Mouse (Mus musculus): Measurements from ENCODE around the gene Ppp1cc. TPM values are rescaled to one million over a fixed set of nuclear protein-coding genes. Genes with fewer than 3 reads are reported as not detected.
A peak's percentile ranks its signal among the peaks of the same experiment; 100 is the strongest.

The Ppp1cc gene
- total and polyA plus RNA-seq, 3 experiments = 148 to 293 (median 269) TPM

- Histone ChIP-seq H3K27me3 (ENCODE audit: insufficient read depth, low read length) (peaks cover 25% of the 10 kb centered on the region), H3K9me3 (replicated peaks) (peaks cover 3% of the 10 kb centered on the region), H3K4me1 (ENCODE audit: insufficient read depth, low read depth, low read length) (no peaks in the 10 kb centered on the region), H3K36me3 (replicated peaks) (no peaks in the 10 kb centered on the region), H3K4me3 (ENCODE audit: low read depth, low read length) (no peak overlapping the region)
- no peak for TF ChIP-seq GATA1 (IDR thresholded peaks at IDR 0.05; ENCODE audit: borderline replicate concordance, low read length)
- peak; percentile 89 for TF ChIP-seq CTCF (IDR thresholded peaks at IDR 0.05; ENCODE audit: low read depth, low read length)
- peak; percentile 59 for DNase-seq (ENCODE audit: low spot score)
- no peak for ATAC-seq (ENCODE audit: extremely low read depth, insufficient number of reproducible peaks, low FRiP score, poor library complexity, severe bottlenecking)
These were observed 43.9 kb upstream of the Ppp1cc start for GRCm38 (mm10) chr5:122114176-122114575.

- peaks cover 20% of the 10 kb centered on the region for H3K27me3 ChIP-seq (ENCODE audit: insufficient read depth, low read length)
- peaks cover 3% of the 10 kb centered on the region for H3K9me3 ChIP-seq (replicated peaks)
- no peaks in the 10 kb centered on the region for H3K36me3 ChIP-seq (replicated peaks)
- DNase-seq (ENCODE audit: low spot score) (no peak), ATAC-seq (ENCODE audit: extremely low read depth, insufficient number of reproducible peaks, low FRiP score, poor library complexity, severe bottlenecking) (no peak)
- H3K4me3 ChIP-seq (ENCODE audit: low read depth, low read length) = no peak overlapping the region
- no peaks in the 10 kb centered on the region for H3K4me1 ChIP-seq (ENCODE audit: insufficient read depth, low read depth, low read length)
- TF ChIP-seq GATA2 (IDR thresholded peaks at IDR 0.05; ENCODE audit: borderline replicate concordance, low read depth, low read length) (no peak), GATA1 (IDR thresholded peaks at IDR 0.05; ENCODE audit: borderline replicate concordance, low read length) (no peak), TAL1 (conservative IDR thresholded peaks at IDR 0.05; ENCODE audit: low read depth, low read length) (no peak), POLR2AphosphoS5 (IDR thresholded peaks at IDR 0.05; ENCODE audit: insufficient replicate concordance, low read depth, low read length) (no peak), CTCF (IDR thresholded peaks at IDR 0.05; ENCODE audit: low read depth, low read length) (no peak)
These were observed 42.8 kb upstream of the Ppp1cc start for GRCm38 (mm10) chr5:122115266-122115763.

- no peak for ATAC-seq (ENCODE audit: extremely low read depth, insufficient number of reproducible peaks, low FRiP score, poor library complexity, severe bottlenecking)
- H3K9me3 ChIP-seq (replicated peaks) = peaks cover 3% of the 10 kb centered on the region
- TF ChIP-seq GATA1 (IDR thresholded peaks at IDR 0.05; ENCODE audit: borderline replicate concordance, low read length) (no peak), TAL1 (conservative IDR thresholded peaks at IDR 0.05; ENCODE audit: low read depth, low read length) (no peak), POLR2AphosphoS5 (IDR thresholded peaks at IDR 0.05; ENCODE audit: insufficient replicate concordance, low read depth, low read length) (no peak), CTCF (IDR thresholded peaks at IDR 0.05; ENCODE audit: low read depth, low read length) (no peak), GATA2 (IDR thresholded peaks at IDR 0.05; ENCODE audit: borderline replicate concordance, low read depth, low read length) (no peak)
- H3K4me3 ChIP-seq (ENCODE audit: low read depth, low read length) = no peak overlapping the region
- DNase-seq (ENCODE audit: low spot score) = no peak
- H3K4me1 ChIP-seq (ENCODE audit: insufficient read depth, low read depth, low read length) = no peaks in the 10 kb centered on the region
- H3K36me3 ChIP-seq (replicated peaks) = no peaks in the 10 kb centered on the region
- peaks cover 15% of the 10 kb centered on the region for H3K27me3 ChIP-seq (ENCODE audit: insufficient read depth, low read length)
These were observed 41.8 kb upstream of the Ppp1cc start for GRCm38 (mm10) chr5:122116243-122116642.

- TF ChIP-seq CTCF (IDR thresholded peaks at IDR 0.05; ENCODE audit: low read depth, low read length) (no peak), GATA1 (IDR thresholded peaks at IDR 0.05; ENCODE audit: borderline replicate concordance, low read length) (no peak), TAL1 (conservative IDR thresholded peaks at IDR 0.05; ENCODE audit: low read depth, low read length) (no peak), GATA2 (IDR thresholded peaks at IDR 0.05; ENCODE audit: borderline replicate concordance, low read depth, low read length) (no peak), POLR2AphosphoS5 (IDR thresholded peaks at IDR 0.05; ENCODE audit: insufficient replicate concordance, low read depth, low read length) (no peak)
- ATAC-seq (ENCODE audit: extremely low read depth, insufficient number of reproducible peaks, low FRiP score, poor library complexity, severe bottlenecking) (no peak), DNase-seq (ENCODE audit: low spot score) (no peak)
- Histone ChIP-seq H3K4me1 (ENCODE audit: insufficient read depth, low read depth, low read length) (no peaks in the 10 kb centered on the region), H3K27me3 (ENCODE audit: insufficient read depth, low read length) (peaks cover 35% of the 10 kb centered on the region), H3K4me3 (ENCODE audit: low read depth, low read length) (no peak overlapping the region), H3K9me3 (replicated peaks) (no peaks in the 10 kb centered on the region), H3K36me3 (replicated peaks) (no peaks in the 10 kb centered on the region)
These were observed 32.8 kb upstream of the Ppp1cc start for GRCm38 (mm10) chr5:122125211-122125760.

- peaks cover 40% of the 10 kb centered on the region for H3K27me3 ChIP-seq (ENCODE audit: insufficient read depth, low read length)
- H3K4me1 ChIP-seq (ENCODE audit: insufficient read depth, low read depth, low read length) = peaks cover 23% of the 10 kb centered on the region
- no peak overlapping the region for H3K4me3 ChIP-seq (ENCODE audit: low read depth, low read length)
- ATAC-seq (ENCODE audit: extremely low read depth, insufficient number of reproducible peaks, low FRiP score, poor library complexity, severe bottlenecking) (no peak), DNase-seq (ENCODE audit: low spot score) (peak; percentile 36)
- H3K36me3 ChIP-seq (replicated peaks) = no peaks in the 10 kb centered on the region
- no peaks in the 10 kb centered on the region for H3K9me3 ChIP-seq (replicated peaks)
- TF ChIP-seq CTCF (IDR thresholded peaks at IDR 0.05; ENCODE audit: low read depth, low read length) (0 out of 2 replicates have a peak, but pooled peaks have one; percentile 17), TAL1 (conservative IDR thresholded peaks at IDR 0.05; ENCODE audit: low read depth, low read length) (no peak)
These were observed 28.9 kb upstream of the Ppp1cc start for GRCm38 (mm10) chr5:122129068-122129655.

- H3K4me3 ChIP-seq (ENCODE audit: low read depth, low read length) = no peak overlapping the region
- ATAC-seq (ENCODE audit: extremely low read depth, insufficient number of reproducible peaks, low FRiP score, poor library complexity, severe bottlenecking) = no peak
- H3K9me3 ChIP-seq (replicated peaks) = no peaks in the 10 kb centered on the region
- peaks cover 29% of the 10 kb centered on the region for H3K4me1 ChIP-seq (ENCODE audit: insufficient read depth, low read depth, low read length)
- DNase-seq (ENCODE audit: low spot score) = no peak
- TF ChIP-seq TAL1 (conservative IDR thresholded peaks at IDR 0.05; ENCODE audit: low read depth, low read length) = no peak
- no peak for TF ChIP-seq GATA1 (IDR thresholded peaks at IDR 0.05; ENCODE audit: borderline replicate concordance, low read length)
- TF ChIP-seq GATA2 (IDR thresholded peaks at IDR 0.05; ENCODE audit: borderline replicate concordance, low read depth, low read length) = no peak
- no peak for TF ChIP-seq POLR2AphosphoS5 (IDR thresholded peaks at IDR 0.05; ENCODE audit: insufficient replicate concordance, low read depth, low read length)
- TF ChIP-seq CTCF (IDR thresholded peaks at IDR 0.05; ENCODE audit: low read depth, low read length) = no peak
- no peaks in the 10 kb centered on the region for H3K36me3 ChIP-seq (replicated peaks)
- peaks cover 44% of the 10 kb centered on the region for H3K27me3 ChIP-seq (ENCODE audit: insufficient read depth, low read length)
These were observed 27.6 kb upstream of the Ppp1cc start for GRCm38 (mm10) chr5:122130341-122130998.
